Mouse (Mus musculus) lung, postnatal 0 days (tissue): Measurements from ENCODE around the gene Tuba1c.

Experiments
- CTCF ChIP-seq: IDR thresholded peaks from 2 replicates; pipeline ENCODE4 v1.5.1; 2016; ENCODE audit warnings: antibody characterized with exemption, mild to moderate bottlenecking
- EP300 ChIP-seq: IDR thresholded peaks from 2 replicates; pipeline ENCODE4 v1.6.1; 2016; ENCODE audit warnings: antibody characterized with exemption, mild to moderate bottlenecking, control low read depth

- TF ChIP-seq CTCF (peak; percentile 3; the same call in 1 of the 2 replicates), EP300 (no peak)
These were observed 50.1 kb downstream of the Tuba1c start for GRCm38 (mm10) chr15:99079804-99080203.
